Mouse (Mus musculus) heart, postnatal 25 days (tissue): ENCODE data around the gene Usp49. TPM values are rescaled to one million over a fixed set of nuclear protein-coding genes. Genes with fewer than 3 reads are reported as not detected.
"Not testable (repeated sequence)": the region's sequence is repeated elsewhere in the genome, so short reads cannot be mapped to it uniquely, and the experiment has no call there.

Experiments used
- DNase-seq: peaks from one replicate; pipeline ENCODE4 v3.0.0; 2022; ENCODE audit warnings: low spot score
- intact Hi-C: fragments of 180-260 bp; cut with DNase I; formaldehyde crosslinking; loops from one replicate; pipeline ENCODE4 v1.15.1; 2025
- total RNA-seq, 2 experiments: library from RNA; stranded (reverse); gene quantifications; 2 replicates each; pipeline ENCODE4 v1.2.3; 2021

Gene Usp49
- 1 to 10 TPM; 3.3 to 4.0 TPM for total RNA-seq

- intact Hi-C loops, result loop anchor here (5.0 kb wide), 1 partner anchor 47 kb away; no protein-coding TSS in a partner anchor
- DNase-seq, result no peak
Observed at GRCm38 (mm10) chr17:47630678-47631065, at the start of gene Usp49. TSS of gene Usp49 (plus strand) at chr17:47630690.

GRCm38 (mm10) chr17:47580962-47581361 lies 49.5 kb upstream of the Usp49 start:
- DNase-seq, result no peak
- intact Hi-C loops, result no loop called here

GRCm38 (mm10) chr17:47588517-47588916 lies 42.0 kb upstream of the Usp49 start:
- intact Hi-C loops, result no loop called here
- no peak for DNase-seq

GRCm38 (mm10) chr17:47591073-47591472 lies 39.4 kb upstream of the Usp49 start:
- intact Hi-C loops, result no loop called here
- no peak for DNase-seq

GRCm38 (mm10) chr17:47593215-47593853 lies 37.2 kb upstream of the Usp49 start:
- intact Hi-C loops, result no loop called here

GRCm38 (mm10) chr17:47593854-47594182 lies 36.7 kb upstream of the Usp49 start:
- intact Hi-C loops, result loop anchor here (2.0 kb wide), 1 partner anchor 81 kb away; no protein-coding TSS in a partner anchor
- DNase-seq, result no peak

More at GRCm38 (mm10) chr17:47593215-47593853, 37.2 kb upstream of the Usp49 start:
- peak; percentile 88 for DNase-seq

GRCm38 (mm10) chr17:47594183-47594968 lies 36.1 kb upstream of the Usp49 start:
- intact Hi-C loops, result loop anchor here (2.0 kb wide), 1 partner anchor 82 kb away; no protein-coding TSS in a partner anchor
- DNase-seq, result peak; percentile 39

- DNase-seq, result no peak
- intact Hi-C loops, result loop anchor here (2.0 kb wide), 1 partner anchor 82 kb away; no protein-coding TSS in a partner anchor
Observed at GRCm38 (mm10) chr17:47594969-47595247, 35.6 kb upstream of the Usp49 start.

- intact Hi-C loops, result loop anchor here (2.0 kb wide), 1 partner anchor 83 kb away; no protein-coding TSS in a partner anchor
- peak; percentile 66 for DNase-seq
Observed at GRCm38 (mm10) chr17:47595248-47596161, 35.0 kb upstream of the Usp49 start.

GRCm38 (mm10) chr17:47596162-47596838 lies 34.2 kb upstream of the Usp49 start:
- intact Hi-C loops, result no loop called here
- DNase-seq, result no peak

- intact Hi-C loops, result no loop called here
- DNase-seq, result no peak
Observed at GRCm38 (mm10) chr17:47596839-47597164, 33.7 kb upstream of the Usp49 start.

- intact Hi-C loops, result no loop called here
- DNase-seq, result no peak
Observed at GRCm38 (mm10) chr17:47597261-47597660, 33.2 kb upstream of the Usp49 start.

- intact Hi-C loops, result no loop called here
- no peak for DNase-seq
Observed at GRCm38 (mm10) chr17:47597838-47598579, 32.5 kb upstream of the Usp49 start.

- DNase-seq, intact Hi-C loops: not testable (repeated sequence)
Observed at GRCm38 (mm10) chr17:47598580-47599304, 31.7 kb upstream of the Usp49 start.

GRCm38 (mm10) chr17:47599511-47600297 lies 30.8 kb upstream of the Usp49 start:
- intact Hi-C loops, result no loop called here
- DNase-seq, result no peak

GRCm38 (mm10) chr17:47600601-47601388 lies 29.7 kb upstream of the Usp49 start:
- intact Hi-C loops, result no loop called here
- no peak for DNase-seq

GRCm38 (mm10) chr17:47601389-47601755 lies 29.1 kb upstream of the Usp49 start:
- intact Hi-C loops, result no loop called here

More at GRCm38 (mm10) chr17:47601389-47601755, 29.1 kb upstream of the Usp49 start:
- DNase-seq, result no peak
